Mouse (Mus musculus) left cerebral cortex, adult 11 months (tissue): ENCODE results near the gene Ddhd1.
A peak's percentile ranks its signal among the peaks of the same experiment; 100 is the strongest.
"Not testable (repeated sequence)": the region's sequence is repeated elsewhere in the genome, so short reads cannot be mapped to it uniquely, and the experiment has no call there.

Experiments used
- DNase-seq: peaks from one replicate; pipeline ENCODE4 v3.0.0; 2022; ENCODE audit warnings: low spot score

Gene Ddhd1

DNA sequence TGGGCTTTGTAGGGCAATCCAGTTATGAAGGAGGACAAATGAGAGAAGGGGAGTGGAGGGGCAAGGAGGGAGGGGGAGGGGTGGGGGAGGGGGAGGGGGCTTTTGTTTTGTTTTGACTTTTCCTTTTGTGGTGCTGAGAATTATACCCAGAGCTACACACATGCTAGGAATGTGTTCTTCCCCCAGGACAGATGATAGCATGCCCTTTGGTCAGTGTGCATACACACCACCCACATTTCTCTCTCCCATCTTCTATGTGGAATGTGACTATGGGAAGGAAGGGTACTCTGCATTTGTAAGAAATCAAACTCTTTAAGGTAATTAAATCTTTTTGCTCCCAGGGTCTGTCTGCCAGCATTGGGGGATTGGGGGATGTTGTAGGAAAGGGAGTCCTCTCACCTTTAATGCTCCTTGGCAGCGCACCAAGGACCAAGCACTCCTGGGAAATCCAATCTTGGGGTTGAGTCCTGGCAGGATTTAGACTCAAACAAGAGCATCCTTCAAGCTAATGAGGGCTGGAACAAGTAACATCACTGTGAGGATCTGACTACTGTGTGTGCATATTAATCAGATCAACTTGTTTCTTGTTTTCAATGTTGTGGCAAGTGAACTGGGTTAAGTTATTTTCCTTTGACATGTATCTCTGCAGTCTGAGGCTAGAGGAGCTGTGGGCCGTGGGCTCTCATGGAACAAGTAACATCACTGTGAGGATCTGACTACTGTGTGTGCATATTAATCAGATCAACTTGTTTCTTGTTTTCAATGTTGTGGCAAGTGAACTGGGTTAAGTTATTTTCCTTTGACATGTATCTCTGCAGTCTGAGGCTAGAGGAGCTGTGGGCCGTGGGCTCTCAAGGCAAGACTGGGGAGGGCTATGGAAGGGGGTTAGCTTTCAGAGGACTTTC, 76.8 kb downstream of the Ddhd1 start:
- DNase-seq, result not testable (repeated sequence)

DNA sequence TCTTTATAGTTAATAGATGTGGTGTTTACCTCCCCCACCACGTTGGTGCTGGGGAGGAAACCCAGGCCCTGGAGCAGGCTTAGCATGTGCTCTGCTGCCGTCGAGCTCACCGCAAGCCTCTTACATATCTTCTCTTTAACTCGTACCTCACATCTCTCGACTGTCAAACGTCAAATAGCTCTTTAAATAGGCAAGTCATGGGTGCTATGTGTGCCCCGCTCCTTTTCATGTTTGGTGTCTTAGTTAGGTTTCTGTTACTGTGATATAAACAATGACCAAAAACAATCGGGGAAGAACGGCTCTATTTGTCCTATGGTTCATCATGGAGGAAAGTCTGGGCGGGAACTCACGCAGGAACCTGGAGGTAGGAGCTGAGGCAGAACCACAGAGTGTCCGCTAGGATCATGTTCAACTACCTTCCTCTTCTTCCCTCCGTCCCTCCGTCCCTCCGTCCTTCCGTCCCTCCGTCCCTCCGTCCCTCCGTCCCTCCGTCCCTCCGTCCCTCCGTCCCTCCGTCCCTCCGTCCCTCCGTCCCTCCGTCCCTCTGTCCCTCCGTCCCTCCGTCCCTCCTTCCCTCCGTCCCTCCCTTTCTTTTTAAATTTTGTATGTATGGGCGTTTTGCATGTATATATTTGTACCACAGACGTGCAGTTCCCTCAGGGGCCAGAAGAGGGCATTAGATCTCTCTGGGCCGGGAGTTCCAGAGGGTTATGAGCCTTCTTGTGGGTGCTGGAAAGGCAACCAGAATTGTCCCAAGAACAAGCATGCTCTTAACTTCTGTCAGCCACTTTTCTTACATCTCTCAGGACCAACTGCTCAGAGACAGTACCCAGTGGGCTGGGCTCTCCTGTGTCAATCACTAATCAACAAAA, 91.6 kb downstream of the Ddhd1 start:
- no peak for DNase-seq

DNA sequence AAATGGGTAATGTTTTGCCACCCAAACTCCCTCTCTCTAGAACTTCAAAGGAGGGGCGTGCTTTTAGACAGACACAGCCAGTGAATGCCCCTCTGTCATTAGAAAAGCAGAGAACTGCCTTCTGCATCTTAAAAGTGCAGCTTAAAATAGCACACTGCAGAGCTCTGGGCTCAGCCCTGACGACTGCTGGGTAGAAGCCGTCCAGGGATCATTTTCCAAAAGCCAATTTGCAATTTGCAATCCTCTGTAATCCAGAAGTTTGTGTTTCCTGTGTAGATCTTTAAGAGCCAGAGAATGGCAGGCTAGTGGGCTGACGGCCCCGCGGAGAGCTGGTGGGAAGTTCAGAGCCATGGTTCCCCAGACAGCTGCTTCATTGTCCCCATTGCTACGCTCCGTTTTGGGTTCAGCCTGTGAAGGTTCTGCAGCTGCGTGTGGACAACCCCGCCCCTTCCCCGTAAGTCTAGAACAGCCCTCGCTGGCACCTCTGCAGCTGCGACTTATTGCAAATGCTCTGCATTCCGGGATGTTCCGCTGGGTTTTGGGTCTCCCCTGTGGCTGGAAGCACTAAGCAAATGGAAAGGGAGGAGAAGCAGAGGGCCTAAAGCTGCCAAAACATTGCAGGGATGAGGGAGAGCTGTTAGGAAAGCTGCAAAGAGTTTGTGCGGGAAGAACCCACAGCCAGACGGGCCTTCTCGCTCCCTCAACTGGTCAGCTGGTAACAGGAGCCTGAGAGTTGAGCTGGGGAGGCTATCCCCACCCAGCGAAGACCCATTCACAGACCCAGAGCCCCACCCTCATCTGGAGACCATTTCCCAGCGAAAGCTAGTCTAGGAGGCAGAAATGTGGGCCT, 92.5 kb downstream of the Ddhd1 start:
- DNase-seq, result no peak

DNA sequence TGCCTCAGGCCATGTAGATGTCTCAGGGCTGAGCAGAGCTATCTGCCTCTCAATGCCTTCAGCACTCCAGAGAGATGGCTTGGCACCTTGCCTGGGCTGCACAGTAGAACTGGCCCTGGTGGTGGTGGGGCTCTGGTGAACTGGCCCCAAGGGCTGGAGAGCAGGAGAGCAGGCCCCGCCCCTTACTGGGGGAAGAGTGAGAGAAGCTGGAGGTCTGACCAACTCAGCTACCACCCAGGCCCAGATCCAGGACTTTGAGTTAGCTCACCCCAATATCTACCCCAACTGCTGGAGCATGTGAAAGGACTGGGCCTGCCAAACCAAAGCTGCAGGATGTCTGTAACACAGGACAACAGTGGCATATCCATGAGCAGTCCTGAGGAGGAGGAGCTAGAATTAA, 94.4 kb downstream of the Ddhd1 start:
- no peak for DNase-seq

DNA sequence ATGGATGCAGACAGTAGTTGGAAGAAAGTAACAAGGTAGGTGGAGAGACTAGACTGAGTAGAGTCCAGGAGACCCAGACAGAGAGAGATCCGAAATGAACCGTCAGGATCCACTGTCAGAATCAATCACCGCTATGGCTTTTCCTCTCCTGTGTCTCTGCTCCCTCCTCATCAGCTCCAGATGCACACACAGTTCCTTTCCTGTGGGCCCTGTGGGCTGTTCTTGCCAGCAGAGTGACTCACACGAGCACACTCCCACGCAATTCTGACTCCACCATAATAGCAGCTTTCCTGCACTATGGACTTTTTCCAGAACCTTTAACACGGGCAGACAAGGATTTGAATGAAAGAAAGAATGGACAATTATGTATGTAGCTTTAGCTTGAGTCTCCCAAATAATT, 96.3 kb downstream of the Ddhd1 start:
- peak; percentile 77 for DNase-seq

DNA sequence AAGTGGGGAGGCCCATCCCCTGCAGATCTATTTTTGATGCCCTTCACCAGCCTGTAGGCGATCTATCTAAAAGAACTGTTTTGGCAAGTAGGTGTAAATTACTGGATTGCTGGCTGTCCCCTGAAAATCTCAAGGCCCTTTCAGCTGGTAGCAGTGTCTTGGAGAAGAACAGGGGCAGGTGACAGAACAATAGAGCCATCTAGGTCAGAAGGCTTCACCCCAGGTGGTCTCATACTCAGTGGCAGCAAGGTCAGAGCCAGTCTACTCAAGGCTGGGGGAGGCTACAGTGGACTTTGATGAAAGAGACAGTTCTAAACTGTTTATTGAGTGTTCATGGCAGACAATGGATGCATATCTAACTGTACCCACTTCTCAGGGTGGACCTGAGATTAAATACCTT, 98.9 kb downstream of the Ddhd1 start:
- no peak for DNase-seq

DNA sequence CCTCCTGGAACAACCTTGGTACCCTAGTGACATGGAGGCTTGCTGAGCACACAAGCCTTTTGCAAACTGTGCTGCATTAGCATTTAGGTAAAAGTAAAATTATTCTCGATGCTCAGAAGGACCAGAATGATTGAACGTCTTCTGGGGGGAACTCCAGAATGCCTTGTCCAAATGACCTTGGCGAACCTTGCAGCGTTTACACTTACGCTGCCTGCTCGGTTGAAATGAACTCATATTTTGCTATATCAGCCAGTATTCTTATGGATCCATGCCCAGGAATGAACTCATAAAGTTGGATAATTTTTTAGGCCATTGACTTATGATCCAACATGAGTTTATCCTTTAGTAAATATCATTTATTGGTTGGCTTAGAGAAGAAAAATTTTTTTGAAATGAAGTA, 103.6 kb downstream of the Ddhd1 start:
- no peak for DNase-seq

DNA sequence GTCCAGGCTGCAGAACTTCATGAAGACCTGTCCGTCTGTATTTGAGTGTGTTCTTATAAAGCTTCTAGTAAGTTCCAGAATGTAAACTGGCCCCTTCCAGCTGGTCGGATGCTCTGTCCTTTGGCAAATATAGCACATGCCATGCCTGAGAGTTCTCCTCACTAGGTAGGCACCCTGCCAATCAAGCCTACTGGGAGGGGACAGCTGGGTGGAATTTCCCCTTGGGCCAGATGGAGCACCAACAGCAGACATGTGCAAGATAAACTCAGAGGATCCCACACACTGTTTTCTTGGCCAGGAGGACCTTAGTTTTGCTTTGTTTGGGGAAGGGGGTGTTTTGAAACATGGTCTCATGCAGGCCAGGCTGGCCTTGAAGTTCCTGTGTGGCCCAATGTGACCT, 104.1 kb downstream of the Ddhd1 start:
- no peak for DNase-seq

DNA sequence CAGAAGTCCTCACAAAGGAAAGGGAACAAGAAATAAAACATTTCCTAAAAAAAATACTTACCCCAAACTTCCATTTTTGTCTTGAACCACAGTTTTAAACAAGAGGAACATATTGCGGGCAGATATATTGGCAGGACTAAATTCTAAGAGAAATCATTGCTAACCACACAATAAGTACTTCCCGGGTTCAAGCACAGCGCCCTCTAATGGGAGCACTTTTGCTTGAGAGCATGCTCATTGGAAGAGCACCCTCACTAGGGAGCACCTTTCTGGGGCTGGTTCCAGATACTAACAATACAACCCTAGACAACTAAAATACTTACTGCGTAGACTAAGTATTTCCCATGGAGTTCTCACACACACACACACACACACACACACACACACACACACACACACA, 105.5 kb downstream of the Ddhd1 start:
- no peak for DNase-seq

DNA sequence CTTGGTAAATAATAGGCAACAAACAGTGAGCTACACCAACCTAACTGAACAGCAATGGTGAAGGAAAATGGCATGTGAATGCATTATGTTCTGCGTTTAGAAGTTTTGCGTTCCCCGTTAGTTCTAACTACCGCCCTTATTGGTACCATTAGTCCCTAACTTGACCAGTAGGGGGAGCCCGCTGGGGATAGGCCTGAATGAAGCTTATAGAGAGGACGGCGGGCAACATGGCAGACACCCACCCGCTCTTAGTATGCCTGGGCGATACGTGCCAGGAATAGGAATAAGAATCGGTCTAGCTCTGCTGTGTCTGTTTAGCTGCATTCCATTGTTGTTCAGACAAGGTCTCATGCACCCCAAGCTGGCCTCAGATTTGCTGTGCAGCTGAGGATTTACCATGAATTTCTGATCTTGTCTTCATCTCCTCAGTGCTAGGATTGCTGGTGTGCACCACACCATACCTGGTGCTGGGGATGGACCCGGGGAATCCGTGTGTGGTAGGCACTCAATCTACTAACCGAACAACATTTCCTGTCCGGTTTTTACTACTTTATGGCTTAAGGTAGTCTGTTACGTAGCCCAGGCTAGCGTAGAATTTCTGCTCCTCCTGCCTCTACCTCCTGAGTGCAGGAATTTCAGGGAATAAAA, 106.7 kb downstream of the Ddhd1 start:
- DNase-seq, result no peak

DNA sequence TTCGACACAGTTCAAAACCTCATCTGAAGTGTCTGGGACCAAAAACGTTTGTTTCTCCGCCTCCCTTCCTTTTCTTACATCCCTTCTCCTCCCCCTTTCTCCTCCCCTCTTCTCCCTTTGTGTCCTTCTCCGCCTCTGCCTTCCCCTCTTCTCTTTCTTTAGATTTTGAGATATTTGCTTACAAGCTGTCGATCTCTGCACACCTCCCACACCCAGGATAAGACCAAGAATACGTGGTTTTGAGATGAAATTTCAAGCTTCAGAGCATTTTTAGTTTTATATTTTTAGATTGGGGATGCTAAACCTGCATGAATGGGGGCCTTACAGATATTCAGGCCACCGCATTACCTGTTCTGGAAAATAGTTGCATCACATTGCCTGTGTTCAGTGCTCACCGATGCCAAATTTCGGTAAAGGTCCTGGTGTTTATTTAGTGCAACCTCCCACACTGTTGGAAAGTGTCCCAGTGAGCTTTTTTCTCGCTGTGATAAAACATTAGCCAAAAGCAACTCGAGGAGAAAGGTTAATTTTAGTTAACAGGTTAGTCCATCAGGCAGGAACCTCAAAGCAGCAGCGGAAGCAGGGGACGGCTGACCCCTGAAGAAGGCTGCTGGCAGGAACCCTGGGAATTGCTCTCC, 107.8 kb downstream of the Ddhd1 start:
- DNase-seq, result no peak

DNA sequence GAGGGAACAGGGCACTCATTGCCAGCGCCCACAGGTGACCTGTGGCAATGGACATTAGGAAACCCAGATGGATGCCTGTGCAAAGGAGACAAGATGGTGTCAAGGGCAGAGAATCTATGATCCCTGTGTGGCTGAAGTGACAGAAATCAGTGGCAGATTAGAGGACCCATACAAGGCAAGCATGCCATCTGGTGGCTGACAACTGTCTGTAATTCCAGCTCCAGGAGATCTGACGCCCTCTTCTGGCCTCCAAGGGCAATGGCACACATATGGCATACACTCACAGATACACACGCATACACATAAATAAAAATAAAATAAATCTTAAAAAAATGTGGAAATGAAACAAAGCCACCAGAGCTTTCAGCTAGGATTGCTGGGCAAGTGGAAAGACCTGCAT, 109.8 kb downstream of the Ddhd1 start:
- DNase-seq, result no peak

DNA sequence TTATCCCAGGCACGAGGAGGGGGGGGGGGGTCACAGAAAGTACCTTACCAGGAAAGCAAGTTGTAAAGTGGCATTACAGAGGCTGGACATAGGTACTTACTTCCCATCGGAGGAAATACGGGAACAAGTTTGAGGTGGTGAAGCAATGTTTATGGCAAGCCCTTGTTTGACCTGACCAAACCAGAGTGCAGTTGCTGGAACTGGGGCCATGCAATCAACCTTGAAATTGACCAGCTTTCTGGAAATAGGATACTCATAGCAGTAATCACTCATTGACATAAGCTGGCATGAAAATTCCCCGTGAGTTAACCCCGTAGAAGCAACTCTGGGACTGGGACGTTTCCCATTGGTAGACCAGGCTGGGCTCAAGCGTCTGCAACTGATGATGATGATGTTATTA, 113.0 kb downstream of the Ddhd1 start:
- DNase-seq, result no peak

DNA sequence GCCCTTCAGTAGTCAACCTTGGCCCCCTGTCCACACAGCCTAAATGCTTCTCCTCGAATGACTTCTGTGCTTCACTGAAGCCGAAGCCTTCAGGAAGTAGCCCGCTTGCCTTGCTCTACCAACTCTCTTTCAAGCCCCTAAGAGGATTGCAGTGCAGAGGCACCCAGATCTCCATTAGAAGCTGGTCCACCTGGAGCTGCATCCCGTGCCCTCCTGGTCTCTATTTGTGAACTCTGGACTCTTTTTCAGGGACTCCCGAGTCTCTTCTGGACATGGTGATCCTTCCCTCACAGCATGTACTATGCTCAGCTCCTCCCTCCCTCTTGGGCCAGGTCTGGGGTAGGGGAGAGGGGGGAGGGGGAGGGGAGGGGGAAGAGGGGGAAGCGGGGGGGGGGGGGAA, 113.9 kb downstream of the Ddhd1 start:
- DNase-seq, result no peak

DNA sequence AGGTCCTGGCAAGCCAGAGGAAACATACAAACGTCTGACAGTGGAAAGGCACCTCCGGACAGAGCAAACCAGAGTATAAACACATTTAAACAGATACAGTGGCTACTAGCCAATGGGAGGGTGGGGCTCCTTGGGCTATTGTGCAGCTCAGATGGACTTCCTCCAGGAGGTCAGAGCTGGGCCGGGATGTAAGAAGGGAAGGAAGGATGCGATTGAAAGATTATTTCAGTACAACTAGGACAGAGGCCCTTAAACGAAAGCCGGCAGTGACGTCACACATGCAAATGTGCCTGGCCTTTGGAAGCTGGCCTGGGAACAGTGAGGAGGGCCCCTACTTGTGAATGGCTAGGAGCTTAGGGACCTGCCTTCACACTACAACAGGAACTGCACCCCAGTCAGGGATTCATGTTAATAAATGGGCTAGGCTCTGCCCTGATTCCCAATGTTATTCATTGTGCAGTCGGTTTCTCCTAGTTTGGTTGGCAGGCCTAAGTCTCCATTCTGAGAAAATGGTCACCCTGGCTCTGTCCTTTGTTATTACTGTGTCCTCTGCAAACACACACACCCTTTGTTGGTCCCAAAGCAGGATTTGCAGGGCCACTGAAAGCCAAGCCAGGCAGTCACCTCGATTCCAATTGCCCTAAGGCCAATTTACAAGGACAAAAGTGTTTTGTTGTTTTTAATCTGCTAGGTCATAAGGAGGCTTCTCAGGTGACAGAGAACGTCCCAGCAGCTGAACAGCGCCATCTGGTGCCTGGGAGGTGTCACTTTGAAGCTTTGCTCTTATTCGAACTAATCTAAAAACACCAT, 118.1 kb downstream of the Ddhd1 start:
- DNase-seq, result no peak
